Mouse (Mus musculus): ENCODE measurements at regions not wholly inside any gene's neighbourhood (a gene's known extent, or its start where the extent isn't known, plus 50 kb on each side); places are given as distances from the start of the nearest gene placed in this dataset.
A peak's percentile ranks its signal among the peaks of the same experiment; 100 is the strongest.
"Not testable (repeated sequence)": the region's sequence is repeated elsewhere in the genome, so short reads cannot be mapped to it uniquely, and the experiment has no call there.

DNA sequence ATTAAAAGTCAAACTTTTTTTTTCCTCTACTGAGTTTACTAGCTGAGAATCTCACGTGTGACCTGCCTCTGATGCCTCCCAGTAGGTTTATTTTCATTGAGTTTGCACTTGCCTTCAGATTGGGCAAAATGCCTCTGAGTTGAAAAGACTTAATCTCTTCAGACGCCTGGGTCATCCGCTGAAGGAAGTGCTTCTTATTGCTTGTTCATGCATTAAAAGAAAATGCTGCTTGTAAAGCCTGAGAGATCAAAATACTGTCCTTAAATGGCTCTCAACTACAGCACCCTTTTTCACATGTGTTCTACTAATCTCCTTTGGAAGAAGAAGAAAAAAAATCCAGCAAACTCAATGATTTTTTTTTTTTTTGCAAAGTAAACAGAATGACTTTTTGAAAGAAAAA is 351.5 kb downstream of the Kcnh5 start:
- no peak for DNase-seq (ENCODE audit: low spot score in 2 of 2)

DNA sequence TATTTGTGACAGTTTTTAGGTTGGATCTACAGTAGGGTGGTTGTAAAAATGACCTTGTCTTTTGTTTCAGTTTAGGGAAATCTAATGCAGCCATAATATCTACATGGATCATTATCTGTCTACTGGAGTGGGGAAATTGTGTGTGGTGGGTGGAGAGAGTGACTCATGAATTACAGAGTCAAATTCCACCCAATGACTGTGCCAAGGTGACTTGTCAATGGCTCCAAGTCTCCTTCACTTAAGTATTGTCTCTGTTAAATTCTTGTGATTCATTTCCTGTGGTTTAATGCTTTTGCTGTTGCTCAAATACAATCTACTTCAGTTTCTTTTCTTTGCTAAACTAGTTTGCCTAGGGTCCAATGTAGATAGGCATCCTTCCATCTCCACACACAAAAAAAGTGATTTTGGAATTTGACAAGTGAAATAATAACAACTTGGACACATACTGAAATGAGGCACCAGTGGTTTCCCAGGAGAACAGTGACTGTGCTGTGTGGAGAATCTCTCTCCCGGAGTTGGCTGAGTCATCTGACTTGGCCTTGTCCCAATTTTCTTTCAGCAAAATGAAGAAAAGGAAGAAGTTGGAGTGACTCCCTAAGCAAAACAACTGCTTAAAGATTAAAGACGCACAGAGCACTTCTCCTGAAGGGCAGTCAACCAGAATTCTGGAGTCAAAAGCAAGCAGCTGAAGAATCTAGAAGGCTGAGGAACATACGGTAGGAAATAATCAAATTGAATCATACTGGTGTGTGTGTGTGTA is 352.2 kb downstream of the Kcnh5 start:
- DNase-seq (ENCODE audit: low spot score in 2 of 2) = peak; percentile 10 to 40

DNA sequence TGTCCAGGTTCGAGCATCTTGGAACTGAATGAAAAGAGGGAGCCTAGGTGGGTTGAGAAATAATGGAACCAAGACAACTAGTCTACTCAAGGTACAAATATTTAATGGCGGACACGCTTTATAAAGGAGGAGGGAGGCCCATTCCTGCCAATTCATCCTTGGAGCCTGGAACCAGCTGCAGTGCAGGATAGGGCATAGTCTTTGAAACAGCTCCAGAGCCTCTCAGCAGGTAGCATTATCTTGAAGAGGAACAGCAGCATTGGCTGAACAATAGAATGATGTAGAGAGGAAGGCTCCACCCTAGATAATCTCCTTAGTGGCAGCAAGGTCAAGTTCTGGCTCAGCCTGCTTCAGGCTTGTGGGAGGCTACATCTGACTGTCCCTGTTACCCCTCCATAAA is 361.0 kb downstream of the Kcnh5 start:
- DNase-seq (ENCODE audit: low spot score in 2 of 2) = not testable (repeated sequence)

DNA sequence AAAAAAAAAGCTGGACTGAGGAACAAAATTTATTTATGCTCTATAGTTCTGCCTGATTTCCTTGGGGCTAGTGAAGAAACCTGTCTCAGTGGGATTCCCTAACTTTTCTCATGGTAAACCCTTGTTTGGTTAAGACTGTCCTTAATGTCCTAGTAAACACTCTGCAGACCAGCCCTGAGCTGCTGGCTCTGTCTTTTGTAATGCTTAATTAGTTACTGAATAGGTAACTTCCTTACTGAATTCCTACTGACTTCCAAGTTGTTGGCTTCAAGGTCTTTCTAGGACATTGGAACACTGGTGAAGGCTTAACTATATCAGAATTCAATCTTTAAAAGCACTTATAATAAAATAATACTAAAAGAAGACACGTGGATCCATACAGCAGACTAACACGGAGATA is 368.6 kb downstream of the Kcnh5 start:
- not testable (repeated sequence) for DNase-seq (ENCODE audit: low spot score in 2 of 2)

DNA sequence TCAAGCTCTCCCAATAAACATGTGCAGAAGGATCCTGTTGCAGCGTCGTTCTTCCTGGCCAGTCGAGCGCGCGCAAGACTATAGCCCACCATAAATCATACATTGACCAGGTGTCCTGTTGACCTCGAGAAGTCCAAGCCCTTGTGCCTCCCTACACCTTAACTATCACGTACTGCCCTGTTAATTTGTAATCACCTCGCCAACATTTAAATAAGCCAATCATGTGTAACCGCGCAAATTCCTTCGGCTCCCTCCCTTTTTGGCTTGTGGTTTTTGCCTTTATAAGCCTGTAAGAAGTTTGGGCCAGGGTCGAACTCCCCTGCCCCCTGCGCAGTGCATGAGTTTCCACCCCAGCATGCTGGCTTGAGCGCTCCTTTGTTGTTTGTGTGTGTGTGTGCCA is 369.2 kb downstream of the Kcnh5 start:
- DNase-seq (ENCODE audit: low spot score in 2 of 2) = not testable (repeated sequence)

DNA sequence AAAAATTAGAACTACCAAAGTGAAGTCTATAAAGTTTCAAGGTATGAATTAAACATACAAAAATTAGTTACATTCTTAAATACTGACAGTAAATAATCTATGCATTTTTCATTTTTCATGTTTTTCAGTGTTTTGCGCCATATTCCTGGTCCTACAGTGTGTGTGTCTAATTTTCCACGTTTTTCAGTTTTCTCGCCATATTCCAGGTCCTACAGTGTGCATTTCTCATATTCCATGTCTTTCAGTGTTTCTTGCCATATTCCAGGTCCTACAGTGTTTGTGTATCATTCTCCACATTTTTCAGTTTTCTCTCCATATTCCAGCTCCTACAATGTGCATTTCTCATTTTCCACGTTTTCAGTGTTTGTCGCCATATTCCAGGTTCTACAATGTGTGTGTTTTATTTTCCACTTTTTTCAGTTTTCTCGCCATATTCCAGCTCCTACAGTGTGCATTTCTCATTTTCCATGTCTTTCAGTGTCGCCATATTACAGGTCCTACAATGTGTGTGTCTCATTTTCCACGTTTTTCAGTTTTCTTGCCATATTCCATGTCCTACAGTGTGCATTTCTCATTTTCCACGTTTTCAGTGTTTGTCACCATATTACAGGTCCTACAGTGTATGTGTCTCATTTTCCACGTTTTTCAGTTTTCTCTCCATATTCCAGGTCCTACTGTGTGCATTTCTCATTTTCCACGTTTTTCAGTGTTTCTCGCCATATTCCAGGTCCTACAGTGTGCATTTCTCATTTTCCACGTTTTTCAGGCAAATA is 373.2 kb downstream of the Kcnh5 start:
- DNase-seq (ENCODE audit: low spot score in 2 of 2) = no peak

DNA sequence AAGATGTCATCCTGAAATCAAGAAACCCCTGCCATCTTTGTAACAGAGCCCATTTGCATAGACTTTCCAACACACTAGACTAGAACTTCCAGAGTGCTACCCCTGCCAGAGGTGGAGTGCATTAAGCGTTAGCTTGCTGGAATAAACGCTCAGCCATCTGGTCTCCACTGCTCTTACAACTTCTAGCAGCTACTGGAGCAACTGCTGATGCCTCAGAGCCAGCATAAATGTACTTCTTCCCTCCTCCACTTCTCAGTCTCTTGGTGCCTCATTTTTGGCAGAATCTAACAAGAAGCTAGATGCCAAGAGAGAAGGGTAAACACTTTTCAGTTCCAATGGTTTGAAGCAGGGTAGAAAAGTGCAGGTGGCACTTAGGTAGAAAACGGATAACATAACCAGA is 385.1 kb downstream of the Kcnh5 start:
- DNase-seq (ENCODE audit: low spot score in 2 of 2) = peak in 1 of 2 experiments; percentile 40

DNA sequence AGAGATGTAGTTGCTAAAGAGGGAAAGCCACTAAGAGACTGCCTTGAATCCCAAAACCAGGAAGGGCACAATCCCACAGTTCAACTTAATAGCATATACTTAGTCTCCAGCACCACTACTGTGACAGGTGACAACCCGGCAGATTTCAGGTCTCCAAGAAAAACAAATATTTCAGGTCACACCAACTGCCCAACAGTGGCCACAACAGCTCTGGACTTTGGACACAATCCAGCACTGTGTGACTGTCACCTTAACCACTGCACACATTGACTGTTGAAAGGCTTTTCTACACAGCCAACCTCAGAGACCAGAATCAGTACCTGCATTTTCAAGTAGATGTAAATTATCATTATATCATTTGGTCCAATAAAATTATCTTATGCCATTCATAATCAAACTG is 414.8 kb downstream of the Kcnh5 start:
- no peak for DNase-seq (ENCODE audit: low spot score in 2 of 2)

DNA sequence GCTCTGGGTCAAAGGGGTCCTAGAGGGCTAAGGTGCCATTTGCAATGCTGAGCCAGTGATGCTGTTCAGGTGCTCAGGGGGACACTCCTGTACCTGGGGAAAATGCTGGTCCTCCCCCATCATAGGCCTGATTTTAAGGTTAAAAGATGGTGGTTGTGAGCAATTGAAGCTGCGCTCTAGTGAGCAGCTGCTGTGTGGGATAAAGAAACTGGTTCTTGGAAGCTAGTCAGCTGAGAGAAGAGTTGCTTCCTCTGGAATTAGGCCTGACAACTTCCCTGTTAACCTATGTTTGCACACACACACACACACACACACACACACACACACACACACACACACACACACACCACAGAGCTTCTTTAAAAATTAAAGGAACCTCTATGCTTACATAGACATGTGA is 428.9 kb upstream of the Gm11042 start:
- DNase-seq (ENCODE audit: low spot score in 2 of 2) = peak in 1 of 2 experiments; percentile 8

DNA sequence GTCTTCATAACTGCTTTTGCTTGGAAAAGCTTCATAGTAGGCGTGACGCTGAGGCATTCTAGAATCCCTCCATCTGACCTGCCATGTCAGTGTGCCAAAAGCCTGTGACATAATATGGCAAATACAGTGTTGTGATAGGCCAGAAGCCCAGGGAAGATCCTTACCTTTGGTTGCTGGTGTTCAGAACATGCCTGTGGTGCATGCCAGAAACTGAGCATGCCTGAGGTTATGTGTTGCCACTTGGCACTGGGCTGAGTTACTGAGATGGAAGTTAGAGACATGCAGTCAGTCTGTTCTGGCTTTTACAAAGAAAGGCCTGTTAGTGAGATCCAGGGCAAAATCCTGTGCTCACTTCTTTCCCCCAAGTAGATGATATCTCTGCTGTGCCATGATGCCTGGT is 412.7 kb upstream of the Gm11042 start:
- DNase-seq (ENCODE audit: low spot score in 2 of 2) = no peak

DNA sequence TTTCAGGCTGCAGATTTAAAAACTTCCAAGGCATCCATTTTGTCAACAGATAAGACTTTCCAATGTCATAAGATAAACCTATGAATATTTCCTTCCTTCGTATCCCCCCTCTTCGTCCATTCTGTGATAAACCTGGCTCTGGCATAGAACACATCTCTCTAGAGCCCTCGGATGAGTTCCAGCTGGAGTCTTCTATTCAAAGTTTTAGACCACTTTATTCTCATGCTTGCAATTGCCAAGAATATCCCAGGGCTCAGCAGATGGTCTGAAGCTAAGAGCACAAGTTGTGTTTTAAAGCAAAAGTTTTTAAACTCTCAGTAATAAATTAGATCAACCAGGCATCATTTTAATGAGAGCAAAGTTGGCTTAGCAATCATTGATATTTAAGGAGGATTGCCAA is 363.0 kb upstream of the Gm11042 start:
- no peak for DNase-seq (ENCODE audit: low spot score in 2 of 2)

DNA sequence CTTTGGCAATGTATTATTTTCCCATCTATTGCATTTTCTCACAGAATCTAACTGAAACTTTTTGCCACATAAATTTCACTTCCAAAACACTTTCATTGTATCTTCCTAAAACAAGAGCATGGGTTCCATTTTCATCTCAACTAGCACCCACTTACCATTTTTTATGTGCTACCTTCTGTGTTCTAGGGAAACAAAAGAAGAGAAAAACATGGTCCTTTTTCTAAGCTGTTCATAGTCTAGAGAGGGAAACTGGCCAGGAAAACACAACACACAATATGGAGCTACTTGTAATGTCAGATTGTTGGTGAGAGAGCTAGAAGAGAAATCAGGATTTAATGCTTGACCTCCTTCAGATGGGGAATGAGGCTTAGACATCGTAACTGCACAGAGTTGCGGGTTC is 361.6 kb upstream of the Gm11042 start:
- DNase-seq (ENCODE audit: low spot score in 2 of 2) = no peak

DNA sequence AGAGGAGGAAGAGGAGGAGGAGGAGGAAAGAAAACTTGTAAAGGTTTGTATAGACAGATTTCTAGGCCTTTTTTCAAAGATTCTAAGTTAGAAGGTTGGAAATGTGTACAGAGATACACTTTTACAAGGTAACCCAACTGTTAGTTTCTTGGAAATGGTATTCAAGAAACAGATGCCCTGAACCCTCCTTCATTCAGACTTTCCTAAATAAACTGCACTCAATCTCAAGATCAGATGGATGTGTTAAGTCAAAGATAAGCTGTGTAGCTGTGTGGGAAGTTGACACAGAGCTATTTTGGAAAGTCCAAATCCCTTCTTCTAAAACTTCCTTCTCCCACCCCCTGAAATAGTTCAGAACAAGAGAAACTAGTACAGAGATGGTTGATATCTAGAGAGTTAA is 342.2 kb upstream of the Gm11042 start:
- DNase-seq (ENCODE audit: low spot score in 2 of 2) = no peak

DNA sequence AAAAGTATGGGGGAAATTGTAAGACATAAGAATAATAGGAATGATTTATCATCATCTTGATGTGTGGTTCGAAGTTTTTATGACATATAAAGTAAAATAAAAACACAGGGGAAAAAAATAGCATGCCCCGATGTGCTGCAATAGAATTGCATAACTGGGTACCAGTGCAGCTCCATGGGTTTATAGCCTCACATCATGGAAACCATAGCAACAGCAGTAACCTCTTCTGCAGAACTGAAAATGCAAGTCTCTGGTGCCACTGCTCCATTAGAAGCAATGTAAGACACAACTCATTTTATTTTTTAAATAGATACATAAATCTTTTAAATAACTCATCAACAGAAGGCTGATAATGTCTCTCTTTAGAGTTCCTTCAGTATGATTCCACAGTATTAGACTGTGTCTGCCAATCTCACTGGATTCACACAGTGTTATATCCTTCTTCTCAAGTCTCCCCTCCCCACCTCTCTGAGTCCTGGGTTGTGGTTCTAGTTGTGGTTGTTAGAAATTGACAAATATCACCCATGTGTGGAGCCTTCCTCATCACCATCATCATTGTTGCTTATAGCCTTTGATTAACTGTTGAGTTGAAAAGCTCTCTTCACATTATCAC is 340.9 kb upstream of the Gm11042 start:
- no peak for DNase-seq (ENCODE audit: low spot score in 2 of 2)

DNA sequence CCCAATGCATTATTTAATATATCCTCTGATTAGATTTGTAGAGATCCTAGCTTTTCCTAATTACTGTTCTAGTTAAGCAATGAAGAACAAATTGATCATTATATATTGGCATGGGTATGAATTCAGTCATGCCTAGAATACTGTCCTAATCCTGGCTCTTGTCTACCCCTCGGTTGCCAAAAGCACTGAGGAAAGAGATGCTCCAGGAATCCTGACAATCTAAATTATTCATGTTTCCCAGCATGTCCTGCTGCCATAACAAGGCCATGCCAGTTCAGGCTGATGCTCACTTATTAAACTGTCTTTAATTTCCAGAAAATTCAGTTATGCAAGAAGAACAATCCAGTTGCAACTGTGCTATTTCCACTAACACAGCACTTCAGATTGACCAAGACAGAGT is 335.1 kb upstream of the Gm11042 start:
- DNase-seq (ENCODE audit: low spot score in 2 of 2) = no peak

DNA sequence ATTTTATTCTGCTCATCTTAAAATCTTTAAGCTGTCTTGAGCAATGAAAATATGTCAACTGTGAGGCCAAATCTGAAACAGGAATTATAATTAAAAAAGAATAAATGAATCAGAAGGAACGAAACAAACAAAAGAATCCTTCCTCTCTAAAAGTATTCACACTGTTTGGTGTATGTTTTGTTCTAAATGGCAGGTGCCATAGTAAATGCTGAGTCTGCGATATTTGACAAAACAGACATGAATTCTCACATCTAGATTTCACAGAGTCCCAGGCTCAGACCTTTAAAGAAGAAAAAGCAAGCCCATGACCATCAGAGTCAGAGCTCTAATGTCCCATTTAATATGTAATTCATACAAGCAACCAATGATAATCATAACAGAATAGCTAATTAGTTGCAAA is 316.6 kb upstream of the Gm11042 start:
- DNase-seq (ENCODE audit: low spot score in 2 of 2) = no peak

DNA sequence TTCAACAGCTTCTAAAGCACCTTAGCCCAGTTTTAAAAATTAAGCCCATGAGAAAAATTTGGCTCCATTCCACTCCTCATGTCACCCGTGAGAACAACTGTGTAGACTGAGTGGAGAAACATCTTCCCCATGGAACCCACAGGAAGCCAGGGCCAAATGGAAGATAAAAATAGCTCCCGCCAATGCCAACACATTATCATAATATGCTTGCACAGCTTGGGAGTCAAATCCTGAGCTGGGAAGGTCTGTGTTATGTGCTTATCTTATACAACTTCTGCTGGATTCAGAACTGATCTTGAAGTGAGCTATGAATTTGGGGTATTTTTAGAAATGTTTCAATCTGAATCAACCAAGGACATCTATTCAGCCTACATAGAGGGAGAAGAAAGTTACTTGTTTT is 279.0 kb upstream of the Gm11042 start:
- DNase-seq (ENCODE audit: low spot score in 2 of 2) = peak in 1 of 2 experiments; percentile 24

DNA sequence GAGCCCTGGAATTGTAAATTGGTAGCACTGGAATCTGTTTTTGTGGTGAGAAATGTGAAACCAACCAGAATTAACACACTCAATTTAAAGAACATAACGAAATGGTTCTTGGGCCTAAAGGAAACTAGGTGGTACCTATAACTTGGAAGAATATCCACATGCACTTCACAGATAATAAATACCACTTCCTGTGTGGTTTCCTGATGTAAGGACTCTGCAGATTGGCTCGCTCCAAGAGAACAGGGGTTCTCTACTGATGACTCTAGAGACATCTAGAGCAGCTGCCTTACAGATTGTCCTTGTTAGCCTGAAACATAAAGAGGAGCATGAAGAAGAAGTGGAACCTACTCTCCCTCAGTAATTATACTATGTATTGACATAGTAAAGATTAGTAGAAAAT is 238.4 kb upstream of the Gm11042 start:
- no peak for DNase-seq (ENCODE audit: low spot score in 2 of 2)

DNA sequence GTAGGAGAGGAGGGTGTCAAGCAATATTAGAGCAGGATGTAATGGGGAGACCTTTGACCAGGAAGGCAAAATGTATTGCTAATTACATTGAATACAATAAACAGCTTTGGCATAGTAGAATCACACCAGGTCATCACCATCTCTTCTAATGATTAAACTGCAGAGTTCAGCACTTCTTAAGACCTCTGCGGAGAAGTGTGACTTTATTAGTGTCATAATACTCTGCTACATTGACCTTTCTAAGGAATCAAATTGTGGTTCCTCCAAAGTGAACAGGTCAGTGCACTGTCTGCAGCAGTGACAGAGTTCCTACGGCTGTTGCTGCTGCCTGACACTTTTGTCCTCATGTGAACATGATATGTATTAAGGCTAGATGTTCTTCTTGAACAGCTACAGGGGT is 228.0 kb upstream of the Gm11042 start:
- DNase-seq (ENCODE audit: low spot score in 2 of 2) = no peak

DNA sequence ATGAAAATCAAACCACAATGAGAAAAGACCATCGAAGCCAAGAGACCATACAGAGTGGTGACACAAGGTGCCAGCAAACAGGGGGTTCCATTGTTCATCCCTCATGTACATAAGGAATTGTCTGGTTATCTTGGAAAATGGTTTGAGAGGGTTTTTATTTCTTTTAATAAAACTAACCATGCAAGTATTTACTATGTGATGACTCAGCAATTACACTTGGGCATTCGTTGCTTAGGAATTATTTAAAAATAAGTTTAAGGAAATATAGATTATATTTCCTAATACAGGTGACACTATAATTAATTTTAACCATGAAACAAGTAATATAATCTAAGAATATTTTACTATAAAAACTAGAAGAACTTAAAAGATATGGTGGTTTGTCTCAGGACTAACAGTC is 218.7 kb upstream of the Gm11042 start:
- DNase-seq (ENCODE audit: low spot score in 2 of 2) = no peak

DNA sequence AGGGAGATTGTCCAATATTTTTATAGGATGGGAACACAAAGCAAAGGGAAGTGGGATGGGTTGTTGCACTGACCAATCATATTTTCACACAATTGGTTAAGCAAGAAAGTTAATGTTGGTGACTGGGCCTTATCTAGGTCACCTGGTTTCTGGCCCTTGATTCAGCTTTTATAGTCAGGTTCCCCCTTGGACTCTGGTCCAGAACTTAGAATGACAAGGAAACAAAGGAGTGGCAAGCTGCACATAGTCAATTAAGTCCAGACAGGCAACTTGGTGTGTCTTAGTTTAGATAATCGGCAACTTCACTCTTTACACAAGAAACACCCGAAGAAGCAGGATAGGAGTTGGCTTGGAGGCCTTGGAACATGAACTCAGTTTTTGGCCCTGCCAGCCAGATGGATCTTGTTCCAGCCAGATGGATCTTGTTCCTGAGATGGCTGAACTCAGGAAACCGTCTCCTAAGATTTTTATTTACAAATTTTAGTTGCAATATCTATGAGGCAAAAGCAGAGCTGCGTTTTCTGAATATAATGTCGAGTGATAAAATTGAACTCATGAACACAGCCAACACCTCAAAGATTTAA is 212.9 kb upstream of the Gm11042 start:
- no peak for DNase-seq (ENCODE audit: low spot score in 2 of 2)

DNA sequence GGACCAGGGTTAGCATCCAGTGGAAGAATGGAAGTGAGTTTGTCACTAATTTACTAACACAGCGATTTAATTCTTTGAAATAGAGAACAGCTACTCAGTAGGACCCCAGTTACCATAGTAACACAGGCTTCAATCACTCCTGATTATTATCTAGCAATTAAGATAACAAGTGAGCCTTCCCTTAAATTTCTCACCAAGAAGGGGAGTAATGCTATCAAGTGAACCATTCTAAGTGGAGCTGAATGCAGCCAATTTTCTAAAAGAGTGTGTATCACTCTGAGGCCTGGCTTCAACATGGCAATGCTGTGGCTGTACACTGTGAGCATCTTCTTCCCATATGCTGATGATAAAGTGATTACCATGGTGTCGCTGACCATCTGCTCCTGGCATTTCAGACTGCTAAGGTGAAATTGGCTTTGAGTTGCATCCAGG is 211.0 kb upstream of the Gm11042 start:
- no peak for DNase-seq (ENCODE audit: low spot score in 2 of 2)

Data from left cerebral cortex, adult 8-10 months (tissue).